Mouse (Mus musculus): ENCODE measurements around the gene Fn1. TPM values are rescaled to one million over a fixed set of nuclear protein-coding genes. Genes with fewer than 3 reads are reported as not detected.

Fn1 gene
- total RNA-seq, 4 experiments from 2014 or later = 18.4 to 36.6 (median 23.6) TPM

- no peak for DNase-seq (ENCODE audit: low spot score in 2 of 2)
Observed at GRCm38 (mm10) chr1:71650741-71651140, 2.3 kb downstream of the Fn1 start.

- DNase-seq (ENCODE audit: low spot score in 2 of 2) = no peak
Observed at GRCm38 (mm10) chr1:71648166-71648565, 4.8 kb downstream of the Fn1 start.

GRCm38 (mm10) chr1:71646774-71647173, 6.2 kb downstream of the Fn1 start:
- DNase-seq (ENCODE audit: low spot score in 2 of 2) = no peak

GRCm38 (mm10) chr1:71645999-71646398, 7.0 kb downstream of the Fn1 start:
- no peak for DNase-seq (ENCODE audit: low spot score in 2 of 2)

- DNase-seq (ENCODE audit: low spot score in 2 of 2) = no peak
Observed at GRCm38 (mm10) chr1:71645466-71645865, 7.5 kb downstream of the Fn1 start.

- DNase-seq (ENCODE audit: low spot score in 2 of 2) = no peak
Observed at GRCm38 (mm10) chr1:71642794-71643193, 10.2 kb downstream of the Fn1 start.

GRCm38 (mm10) chr1:71641206-71641605, 11.8 kb downstream of the Fn1 start:
- no peak for DNase-seq (ENCODE audit: low spot score in 2 of 2)

- DNase-seq (ENCODE audit: low spot score in 2 of 2) = no peak
Observed at GRCm38 (mm10) chr1:71640157-71640556, 12.8 kb downstream of the Fn1 start.

- no peak for DNase-seq (ENCODE audit: low spot score in 2 of 2)
Observed at GRCm38 (mm10) chr1:71636665-71637064, 16.3 kb downstream of the Fn1 start.

GRCm38 (mm10) chr1:71636116-71636515, 16.9 kb downstream of the Fn1 start:
- DNase-seq (ENCODE audit: low spot score in 2 of 2) = no peak

- DNase-seq (ENCODE audit: low spot score in 2 of 2) = no peak
Observed at GRCm38 (mm10) chr1:71635101-71636014, 17.6 kb downstream of the Fn1 start.

- no peak for DNase-seq (ENCODE audit: low spot score in 2 of 2)
Observed at GRCm38 (mm10) chr1:71634471-71634981, 18.5 kb downstream of the Fn1 start.

- no peak for DNase-seq (ENCODE audit: low spot score in 2 of 2)
Observed at GRCm38 (mm10) chr1:71632387-71632786, 20.6 kb downstream of the Fn1 start.

- no peak for DNase-seq (ENCODE audit: low spot score in 2 of 2)
Observed at GRCm38 (mm10) chr1:71631811-71632210, 21.2 kb downstream of the Fn1 start.

GRCm38 (mm10) chr1:71630243-71630642, 22.8 kb downstream of the Fn1 start:
- DNase-seq (ENCODE audit: low spot score in 2 of 2) = no peak

- DNase-seq (ENCODE audit: low spot score in 2 of 2) = no peak
Observed at GRCm38 (mm10) chr1:71623625-71624024, 29.4 kb downstream of the Fn1 start.

- DNase-seq (ENCODE audit: low spot score in 2 of 2) = no peak
Observed at GRCm38 (mm10) chr1:71621526-71621925, 31.5 kb downstream of the Fn1 start.

- no peak for DNase-seq (ENCODE audit: low spot score in 2 of 2)
Observed at GRCm38 (mm10) chr1:71614545-71615246, 38.3 kb downstream of the Fn1 start.

GRCm38 (mm10) chr1:71612256-71612655, 40.7 kb downstream of the Fn1 start:
- no peak for DNase-seq (ENCODE audit: low spot score in 2 of 2)

GRCm38 (mm10) chr1:71609916-71610315, 43.1 kb downstream of the Fn1 start:
- DNase-seq (ENCODE audit: low spot score in 2 of 2) = no peak

- DNase-seq (ENCODE audit: low spot score in 2 of 2) = no peak
Observed at GRCm38 (mm10) chr1:71609057-71609775, 43.8 kb downstream of the Fn1 start.
